Mouse (Mus musculus): ENCODE results near the gene Adam1a.

- no peak for TF ChIP-seq MAX (IDR thresholded peaks at IDR 0.05; ENCODE audit: low read length)
- TF ChIP-seq CTCF (IDR thresholded peaks at IDR 0.05 in 2 of 3, conservative IDR thresholded peaks at IDR 0.05 in 1 of 3; ENCODE audit: control insufficient read depth in 1 of 3, insufficient read depth in 1 of 3, low read depth in 2 of 3, low read length in 3 of 3, poor library complexity in 1 of 3, severe bottlenecking in 1 of 3), result no peak
- no peak for TF ChIP-seq NELFE (IDR thresholded peaks at IDR 0.05; ENCODE audit: low read depth, low read length)
- no peak for TF ChIP-seq POLR2A (IDR thresholded peaks at IDR 0.05; ENCODE audit: control insufficient read depth in 1 of 2, insufficient read depth in 1 of 2, low read depth in 1 of 2, low read length in 2 of 2, poor library complexity in 1 of 2)
- no peak for TF ChIP-seq ELF1 (IDR thresholded peaks at IDR 0.05; ENCODE audit: low read depth, low read length)
- TF ChIP-seq GATA1 (IDR thresholded peaks at IDR 0.05; ENCODE audit: low read depth, low read length), result peak; percentile 96
- no peak; the same call in 1 of the 2 replicates for TF ChIP-seq KAT2A (conservative IDR thresholded peaks at IDR 0.05; ENCODE audit: low read depth, low read length)
- TF ChIP-seq MYC (IDR thresholded peaks at IDR 0.05; ENCODE audit: low read depth, low read length), result 0 out of 2 replicates have a peak, but pooled peaks have one; percentile 67
- no peak for TF ChIP-seq CHD1 (IDR thresholded peaks at IDR 0.05; ENCODE audit: low read depth, low read length)
- no peak for TF ChIP-seq TBP (IDR thresholded peaks at IDR 0.05; ENCODE audit: low read depth, low read length)
- TF ChIP-seq UBTF (IDR thresholded peaks at IDR 0.05; ENCODE audit: borderline replicate concordance, insufficient read depth, low read depth, low read length), result no peak
- TF ChIP-seq SMC3 (IDR thresholded peaks at IDR 0.05; ENCODE audit: low read depth, low read length), result 0 out of 2 replicates have a peak, but pooled peaks have one; percentile 5
- no peak for TF ChIP-seq JUND (IDR thresholded peaks at IDR 0.05; ENCODE audit: low read depth, low read length)
- TF ChIP-seq USF1 (IDR thresholded peaks at IDR 0.05; ENCODE audit: low read depth, low read length), result no peak
Observed at GRCm38 (mm10) chr5:121476040-121476439, 69.2 kb downstream of the Adam1a start.

All from MEL (cell line).